Mouse (Mus musculus) hindbrain, embryonic 14.5 days (tissue): ENCODE results near the gene Chd2. TPM values are rescaled to one million over a fixed set of nuclear protein-coding genes. Genes with fewer than 3 reads are reported as not detected.

Experiments
- ATAC-seq: fragments of 200-750 bp; cut with Nextera tagmentation; 2 replicates; pipeline ENCODE4 v1.8.0; 2017; ENCODE audit warnings: moderate number of reproducible peaks, mild to moderate bottlenecking, moderate TSS enrichment, moderate library complexity; ENCODE audit not compliant: low FRiP score
- DNase-seq: peaks from one replicate; pipeline ENCODE4 v3.0.0-alpha.2; 2015; ENCODE audit warnings: low spot score
- H3K27ac ChIP-seq: fragments of 300-500 bp; sonication (generic); 2 replicates; pipeline ENCODE4 v1.5.1; 2014; ENCODE audit warnings: mild to moderate bottlenecking, moderate library complexity
- H3K27me3 ChIP-seq: fragments of 300-500 bp; sonication (generic); 2 replicates; pipeline ENCODE4 v1.6.1; 2014; ENCODE audit warnings: mild to moderate bottlenecking, low read length, mixed read lengths; ENCODE audit not compliant: control insufficient read depth, insufficient read depth
- H3K36me3 ChIP-seq: fragments of 300-500 bp; sonication (generic); replicated peaks from 2 replicates; pipeline ENCODE4 v1.6.1; 2014; ENCODE audit not compliant: control insufficient read depth, insufficient read depth
- H3K4me1 ChIP-seq: fragments of 300-500 bp; sonication (generic); replicated peaks from 2 replicates; pipeline ENCODE4 v1.6.1; 2014; ENCODE audit warnings: antibody characterized with exemption, low read length, mixed read lengths; ENCODE audit not compliant: control insufficient read depth, insufficient read depth
- H3K4me2 ChIP-seq: fragments of 300-500 bp; sonication (generic); replicated peaks from 2 replicates; pipeline ENCODE4 v1.6.1; 2014; ENCODE audit warnings: mild to moderate bottlenecking, moderate library complexity
- H3K4me3 ChIP-seq: fragments of 300-500 bp; sonication (generic); replicated peaks from 2 replicates; pipeline ENCODE4 v1.5.1; 2014; ENCODE audit warnings: mild to moderate bottlenecking, low read length
- H3K9ac ChIP-seq: fragments of 300-500 bp; sonication (generic); 2 replicates; pipeline ENCODE4 v1.6.1; 2014
- H3K9me3 ChIP-seq: fragments of 300-500 bp; sonication (generic); 2 replicates; pipeline ENCODE4 v1.6.1; 2016; ENCODE audit warnings: low read length; ENCODE audit not compliant: control insufficient read depth
- WGBS: fragments of 180-500 bp; shearing (Covaris S2); extraction: QIAGEN DNeasy Blood & Tissue Kit; methylation state at CpG from one replicate; pipeline ENCODE4 v1.1.7; 2014; 5-methylcytosine and 5-hydroxymethylcytosine counted together
- polyA plus RNA-seq: library from polyadenylated mRNA; unstranded; fragments of >200 nt; fragmentation: Nextera tagmentation; extraction: Ambion mirVana; gene quantifications from 2 replicates; pipeline ENCODE4 v1.2.1, GENCODE M21; 2014

The Chd2 gene
- polyA plus RNA-seq, 1 experiment from 2014 or later, result 42.3 TPM

DNA sequence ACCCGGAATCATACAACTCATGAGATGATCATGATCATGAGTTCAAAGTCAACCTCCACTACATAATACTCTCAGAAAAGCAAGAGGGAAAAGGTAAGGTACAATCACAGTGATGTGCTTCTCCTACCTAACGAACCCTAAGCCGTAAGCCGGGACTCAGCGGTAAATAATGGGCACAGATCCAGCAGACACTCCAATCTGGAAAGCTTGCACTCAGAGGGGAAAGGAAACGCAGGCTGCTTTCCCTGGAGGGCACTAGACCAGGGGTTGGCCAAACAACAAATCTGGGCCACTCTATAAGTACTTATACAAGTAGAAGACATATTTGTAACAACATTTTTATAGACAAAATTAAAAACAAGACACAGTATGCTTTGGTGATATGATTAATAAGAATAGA lies 36.4 kb downstream of the Chd2 start:
- 84% methylated on average over 6 of the region's 6 CpGs for WGBS
- no peak overlapping the region for H3K4me2 ChIP-seq
- H3K4me3 ChIP-seq, result no peak overlapping the region
- no peaks in the 10 kb centered on the region for H3K27me3 ChIP-seq
- H3K27ac ChIP-seq, result no peak overlapping the region
- ATAC-seq (no peak), DNase-seq (no peak)
- no peaks in the 10 kb centered on the region for H3K4me1 ChIP-seq
- no peaks in the 10 kb centered on the region for H3K9me3 ChIP-seq
- H3K9ac ChIP-seq, result no peak overlapping the region
- peaks cover 96% of the 10 kb centered on the region for H3K36me3 ChIP-seq

DNA sequence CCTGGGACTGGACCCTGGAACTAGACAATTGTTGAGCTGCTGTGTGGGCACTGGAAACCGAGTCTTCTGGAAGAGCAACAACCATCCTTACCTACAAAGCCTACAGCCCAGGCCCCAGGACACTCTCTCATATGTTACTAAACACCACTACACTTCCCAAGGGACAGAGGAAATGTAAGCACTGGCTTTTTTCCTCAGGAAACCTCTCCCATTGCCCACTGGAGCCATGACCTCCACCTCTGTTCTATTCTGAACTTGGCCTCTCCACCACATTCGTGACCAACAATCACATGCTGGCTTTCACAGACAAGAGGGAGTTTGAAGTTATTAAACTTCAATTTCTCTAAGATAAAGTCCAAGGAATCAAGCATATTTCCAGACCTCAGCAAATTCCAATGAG lies 43.4 kb downstream of the Chd2 start:
- Histone ChIP-seq H3K4me3 (no peak overlapping the region), H3K4me1 (no peaks in the 10 kb centered on the region), H3K4me2 (no peak overlapping the region), H3K27me3 (no peaks in the 10 kb centered on the region), H3K9me3 (no peaks in the 10 kb centered on the region), H3K36me3 (peaks cover 93% of the 10 kb centered on the region), H3K9ac (no peak overlapping the region), H3K27ac (no peak overlapping the region)
- WGBS, result 97% methylated on average over 2 of the region's 2 CpGs
- DNase-seq (no peak), ATAC-seq (no peak)

DNA sequence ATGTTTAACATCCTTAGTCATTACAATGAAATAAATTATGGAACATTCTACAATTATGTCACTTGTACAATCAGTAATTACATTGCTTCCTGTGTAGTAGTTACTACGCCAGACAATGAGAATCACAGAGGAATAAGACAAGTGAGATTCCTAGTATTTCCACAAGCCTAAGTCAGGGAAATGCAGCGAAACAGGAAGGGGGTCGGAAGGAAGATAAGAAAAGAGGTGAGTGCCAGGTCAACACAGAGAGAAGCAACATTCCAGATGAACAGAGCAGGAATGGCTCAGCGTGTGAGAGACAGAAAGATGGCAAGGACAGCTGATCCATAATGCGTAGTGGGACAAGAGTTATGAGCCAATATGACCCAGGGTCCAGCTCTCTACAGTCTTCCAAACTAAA lies 52.4 kb downstream of the Chd2 start:
- Histone ChIP-seq H3K27me3 (no peaks in the 10 kb centered on the region), H3K4me1 (no peaks in the 10 kb centered on the region), H3K9me3 (no peaks in the 10 kb centered on the region), H3K27ac (no peak overlapping the region), H3K9ac (no peak overlapping the region), H3K36me3 (peaks cover 91% of the 10 kb centered on the region), H3K4me2 (no peak overlapping the region), H3K4me3 (no peak overlapping the region)
- 89% methylated on average over 5 of the region's 5 CpGs for WGBS
- DNase-seq, result no peak
- ATAC-seq, result no peak

DNA sequence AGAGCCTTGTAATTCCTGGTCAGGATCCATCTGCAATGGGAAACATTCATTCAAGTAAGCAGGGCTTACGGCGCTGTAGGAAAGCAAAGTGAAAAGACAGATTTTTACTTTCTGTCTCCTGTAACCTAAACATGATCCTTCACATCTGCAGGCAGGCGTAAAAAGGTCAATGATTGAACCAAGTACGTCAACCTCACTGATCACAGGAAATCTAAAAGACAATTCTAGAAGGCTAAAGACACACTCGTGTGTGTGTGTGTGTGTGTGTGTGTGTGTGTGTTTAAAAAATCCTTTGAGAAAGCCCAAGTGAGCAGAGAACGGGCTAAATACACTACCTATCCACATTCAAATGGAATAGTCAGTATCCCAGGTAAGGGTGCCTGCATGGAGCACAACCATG lies 60.5 kb downstream of the Chd2 start:
- ATAC-seq (no peak), DNase-seq (no peak)
- Histone ChIP-seq H3K4me2 (no peak overlapping the region), H3K36me3 (peaks cover 92% of the 10 kb centered on the region), H3K27me3 (no peaks in the 10 kb centered on the region), H3K9ac (no peak overlapping the region), H3K9me3 (no peaks in the 10 kb centered on the region), H3K4me3 (no peak overlapping the region), H3K4me1 (no peaks in the 10 kb centered on the region), H3K27ac (no peak overlapping the region)
- 93% methylated on average over 6 of the region's 6 CpGs for WGBS

DNA sequence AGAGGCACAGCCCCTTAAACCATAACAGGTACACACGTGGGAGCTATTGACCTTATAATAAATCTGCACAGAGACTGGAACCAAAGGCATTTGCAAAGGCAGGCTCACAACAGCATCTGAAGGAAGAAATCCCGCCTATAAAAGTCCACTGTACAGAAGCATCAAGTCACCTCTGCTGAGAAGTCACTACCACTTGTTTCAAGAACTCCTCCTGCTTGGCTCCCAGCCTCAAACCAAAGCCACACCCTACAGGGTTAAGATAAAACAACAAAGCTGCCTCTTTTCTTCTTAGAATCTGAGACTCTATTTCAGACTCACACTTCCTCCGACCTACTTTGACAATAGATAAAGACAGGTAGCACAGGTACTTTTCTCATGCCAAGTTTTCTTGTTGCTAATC lies 62.1 kb downstream of the Chd2 start:
- Histone ChIP-seq H3K4me3 (no peak overlapping the region), H3K36me3 (peaks cover 95% of the 10 kb centered on the region), H3K27me3 (no peaks in the 10 kb centered on the region), H3K9ac (no peak overlapping the region), H3K9me3 (no peaks in the 10 kb centered on the region), H3K4me2 (no peak overlapping the region), H3K27ac (no peak overlapping the region), H3K4me1 (no peaks in the 10 kb centered on the region)
- ATAC-seq, result no peak
- no peak for DNase-seq
- 86% methylated on average over 3 of the region's 3 CpGs for WGBS

DNA sequence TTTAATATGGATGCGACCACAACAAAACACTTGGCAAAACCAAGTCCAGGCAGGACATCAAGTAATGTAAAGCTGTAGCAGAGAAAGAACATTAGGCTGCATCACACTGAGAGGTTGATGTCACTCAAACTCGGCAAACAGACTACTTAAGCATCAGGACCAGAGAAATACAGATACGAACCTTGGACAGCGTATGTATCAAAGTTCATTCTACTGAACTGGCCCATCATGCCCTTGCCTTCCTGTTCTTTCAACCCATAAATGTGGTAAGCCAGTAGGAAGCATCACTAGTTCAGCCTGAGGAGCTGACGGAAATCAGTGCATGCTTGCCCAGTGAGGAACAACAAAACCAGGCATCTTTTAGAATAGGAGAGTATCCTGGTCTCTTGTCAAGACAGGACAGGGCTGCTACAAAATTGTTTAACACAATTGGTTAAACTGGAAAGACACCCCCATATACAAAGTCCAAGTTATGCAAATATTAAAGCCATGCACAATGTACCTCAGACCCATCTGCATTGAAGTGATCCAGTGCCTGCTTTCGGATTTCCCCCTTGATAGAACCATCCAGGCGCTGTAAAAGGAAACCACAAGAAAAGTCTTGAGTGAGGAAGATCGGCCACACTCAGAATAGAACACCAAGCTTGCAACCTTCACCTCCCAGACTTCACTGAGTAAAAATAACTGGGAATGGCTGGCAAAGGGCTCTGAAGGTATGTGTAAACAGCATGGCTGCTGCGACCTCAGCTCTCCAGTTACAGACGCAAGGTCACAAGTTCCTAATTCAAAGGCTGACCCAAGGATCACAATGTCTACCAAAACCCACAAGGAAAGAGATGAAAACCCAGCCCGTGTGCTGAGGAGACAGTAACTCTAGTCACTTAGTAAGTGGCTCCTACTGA lies 63.2 kb downstream of the Chd2 start:
- H3K27ac ChIP-seq, result no peak overlapping the region
- H3K4me2 ChIP-seq, result no peak overlapping the region
- H3K4me3 ChIP-seq, result no peak overlapping the region
- H3K9me3 ChIP-seq, result no peaks in the 10 kb centered on the region
- DNase-seq (no peak), ATAC-seq (no peak)
- no peaks in the 10 kb centered on the region for H3K4me1 ChIP-seq
- no peak overlapping the region for H3K9ac ChIP-seq
- H3K27me3 ChIP-seq, result no peaks in the 10 kb centered on the region
- WGBS, result 91% methylated on average over 11 of the region's 11 CpGs
- H3K36me3 ChIP-seq, result peaks cover 98% of the 10 kb centered on the region

DNA sequence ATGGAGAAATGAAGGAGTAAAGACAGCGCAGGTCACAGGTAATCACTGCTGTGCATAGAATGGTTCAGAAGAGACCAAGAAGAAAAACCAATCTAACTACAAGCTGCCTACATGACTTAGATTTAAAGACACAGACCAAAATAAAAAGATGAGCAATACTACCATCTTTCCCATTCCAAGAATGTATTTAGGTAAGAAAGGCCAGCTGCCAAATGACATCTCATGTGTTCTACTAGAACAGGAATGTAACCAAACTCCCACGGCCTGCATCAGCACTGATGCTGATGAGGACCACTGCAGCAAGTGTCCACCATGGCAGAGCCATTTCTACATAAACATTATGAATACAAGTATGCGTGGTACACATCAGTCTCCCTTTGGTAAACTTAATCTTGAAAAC lies 73.9 kb downstream of the Chd2 start:
- H3K9ac ChIP-seq, result no peak overlapping the region
- DNase-seq, result no peak
- no peak for ATAC-seq
- no peaks in the 10 kb centered on the region for H3K4me1 ChIP-seq
- no peaks in the 10 kb centered on the region for H3K9me3 ChIP-seq
- H3K4me3 ChIP-seq, result no peak overlapping the region
- 95% methylated on average over 3 of the region's 3 CpGs for WGBS
- no peaks in the 10 kb centered on the region for H3K27me3 ChIP-seq
- H3K4me2 ChIP-seq, result no peak overlapping the region
- peaks cover 95% of the 10 kb centered on the region for H3K36me3 ChIP-seq
- no peak overlapping the region for H3K27ac ChIP-seq

DNA sequence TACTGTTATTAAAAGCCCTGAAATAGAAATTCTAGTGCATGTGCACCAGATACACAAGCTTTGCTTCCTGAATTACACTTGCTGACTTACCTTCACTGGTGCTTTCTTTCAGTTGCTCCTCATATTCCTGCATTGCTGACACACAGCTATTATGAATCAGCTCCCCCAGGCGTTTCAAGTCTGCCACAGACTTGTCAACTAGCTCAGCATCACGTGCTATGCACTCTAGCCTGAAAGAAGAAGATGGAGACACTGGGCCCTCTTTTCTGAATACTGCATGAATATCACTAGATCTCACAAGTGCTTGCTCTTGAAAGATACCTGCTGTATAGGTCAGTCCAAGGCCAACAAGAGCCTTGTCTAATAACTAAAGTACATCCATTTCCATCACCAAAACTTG lies 78.1 kb downstream of the Chd2 start:
- no peak overlapping the region for H3K9ac ChIP-seq
- H3K27me3 ChIP-seq, result no peaks in the 10 kb centered on the region
- H3K9me3 ChIP-seq, result no peaks in the 10 kb centered on the region
- H3K4me2 ChIP-seq, result no peak overlapping the region
- H3K4me3 ChIP-seq, result no peak overlapping the region
- DNase-seq (no peak), ATAC-seq (no peak)
- WGBS, result 91% methylated on average over 2 of the region's 2 CpGs
- H3K4me1 ChIP-seq, result no peaks in the 10 kb centered on the region
- no peak overlapping the region for H3K27ac ChIP-seq
- H3K36me3 ChIP-seq, result peaks cover 93% of the 10 kb centered on the region

DNA sequence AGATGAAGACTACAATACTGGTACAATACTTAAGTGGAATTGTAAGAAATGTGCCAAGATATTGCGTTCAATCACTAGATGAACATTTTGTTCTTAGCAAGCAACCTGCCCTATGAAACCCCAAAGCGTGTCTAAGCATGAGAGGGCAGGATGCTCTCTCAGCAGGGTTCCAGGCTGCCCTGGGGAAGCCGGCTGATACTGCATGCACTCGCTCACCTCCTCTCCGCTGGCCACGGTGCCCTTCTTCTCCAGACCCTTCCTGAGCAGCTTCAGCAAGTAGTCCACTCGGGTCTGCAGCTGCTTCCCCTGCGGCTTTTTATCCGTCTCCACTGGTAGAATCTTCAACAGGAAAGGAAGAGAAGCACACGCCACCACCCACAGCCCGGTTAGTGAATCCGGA lies 87.5 kb downstream of the Chd2 start:
- Histone ChIP-seq H3K4me3 (no peak overlapping the region), H3K27ac (no peak overlapping the region), H3K4me1 (no peaks in the 10 kb centered on the region), H3K27me3 (no peaks in the 10 kb centered on the region), H3K4me2 (no peak overlapping the region), H3K36me3 (peaks cover 98% of the 10 kb centered on the region), H3K9ac (no peak overlapping the region), H3K9me3 (no peaks in the 10 kb centered on the region)
- WGBS, result 89% methylated on average over 12 of the region's 12 CpGs
- ATAC-seq (no peak), DNase-seq (no peak)
